Mouse (Mus musculus) gastrocnemius, postnatal 14 days (tissue): ENCODE data around the gene Ccdc8. TPM values are rescaled to one million over a fixed set of nuclear protein-coding genes. Genes with fewer than 3 reads are reported as not detected.
A peak's percentile ranks its signal among the peaks of the same experiment; 100 is the strongest.

Source experiments
- DNase-seq: peaks from one replicate; pipeline ENCODE4 v3.0.0; 2021; ENCODE audit warnings: mixed read lengths
- intact Hi-C: fragments of 180-260 bp; cut with DNase I; formaldehyde crosslinking; loops from one replicate; pipeline ENCODE4 v1.15.1; 2025; ENCODE audit warnings: low total_unique reads
- total RNA-seq, 2 experiments: library from RNA; stranded (reverse); gene quantifications; 2 replicates each; pipeline ENCODE4 v1.2.3; 2021

Ccdc8 gene
- total RNA-seq, 2 experiments from 2014 or later, result 5.8 to 6.5 TPM

DNA sequence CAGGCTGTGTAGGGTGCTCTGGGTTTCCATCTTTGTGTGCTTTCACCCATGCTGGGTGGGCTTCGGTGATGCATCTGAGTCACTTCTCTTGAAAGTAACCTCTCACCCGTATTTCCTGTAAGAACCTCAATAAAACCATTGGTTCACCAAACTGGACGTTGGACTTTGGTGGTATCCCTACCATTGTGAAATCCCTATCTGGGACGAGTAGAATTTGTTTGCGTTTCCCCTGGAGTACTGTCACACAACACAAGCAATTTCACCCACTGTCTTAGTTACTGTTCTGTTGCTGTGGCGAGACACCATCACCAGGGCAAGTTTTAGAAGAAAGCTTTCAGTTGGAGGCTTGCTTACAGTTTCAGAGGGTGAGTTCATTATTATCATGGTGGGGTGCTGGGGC is 24.1 kb upstream of the Ccdc8 start:
- intact Hi-C loops, result no loop called here

DNA sequence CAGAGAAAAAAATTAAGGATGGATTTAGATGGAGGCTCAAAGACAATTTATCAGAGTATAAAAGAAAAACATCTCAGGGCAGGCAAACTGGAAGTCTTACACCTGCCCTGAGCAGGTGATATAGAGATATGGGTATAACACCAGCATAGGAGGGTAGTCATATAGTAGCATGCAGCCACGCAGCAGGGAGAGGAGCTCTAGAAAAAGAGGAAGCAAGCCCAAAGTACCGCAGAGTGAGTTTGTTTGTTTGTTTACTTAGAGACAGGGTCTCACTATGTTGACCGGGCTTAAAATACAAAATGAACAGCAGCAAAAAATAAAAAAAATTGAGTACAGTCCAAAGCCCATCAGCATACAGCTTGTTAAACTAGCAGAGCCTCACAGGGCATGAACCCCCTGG is 21.3 kb upstream of the Ccdc8 start:
- intact Hi-C loops, result no loop called here
- DNase-seq, result no peak

More for the DNA sequence above, 24.1 kb upstream of the Ccdc8 start:
- no peak for DNase-seq

DNA sequence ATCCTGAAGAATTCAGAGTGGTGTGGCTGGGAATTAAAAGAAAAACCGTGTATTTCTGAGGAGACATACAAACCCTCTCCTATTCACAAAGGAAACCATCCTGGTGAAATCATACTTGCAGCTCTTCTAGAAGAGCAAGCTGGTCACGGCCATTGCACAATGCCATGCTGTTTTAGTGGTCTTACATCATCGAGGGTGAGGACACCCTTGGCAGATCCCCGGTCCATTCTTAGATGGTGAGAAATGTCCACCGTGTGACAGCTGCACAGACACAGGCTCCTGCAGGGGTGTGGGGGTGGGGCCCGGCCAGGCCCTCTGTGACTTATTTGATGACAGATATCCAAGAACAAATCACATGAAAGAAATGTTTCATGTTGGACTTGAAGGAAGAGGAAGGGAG is 18.5 kb upstream of the Ccdc8 start:
- intact Hi-C loops, result no loop called here
- peak; percentile 59 for DNase-seq

DNA sequence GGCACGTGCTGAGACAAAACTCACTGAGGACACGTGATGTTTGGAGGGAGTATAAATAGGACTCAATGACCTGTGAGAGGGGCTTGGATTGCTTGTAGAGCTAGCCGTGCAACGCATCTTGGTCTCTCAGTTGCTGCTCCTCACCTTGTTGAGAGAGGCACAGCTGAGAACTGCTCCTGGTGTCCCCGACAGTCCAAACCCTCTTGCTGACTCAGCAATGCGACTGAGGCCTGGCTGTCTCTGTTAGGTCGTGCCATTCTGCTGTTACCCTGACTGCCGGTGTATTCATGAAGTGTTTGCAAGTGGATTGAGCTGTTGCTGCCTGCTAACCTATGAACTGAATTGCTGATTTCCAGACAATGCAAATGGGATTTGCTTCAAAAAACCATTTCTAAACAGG is 16.2 kb upstream of the Ccdc8 start:
- intact Hi-C loops, result no loop called here
- no peak for DNase-seq

DNA sequence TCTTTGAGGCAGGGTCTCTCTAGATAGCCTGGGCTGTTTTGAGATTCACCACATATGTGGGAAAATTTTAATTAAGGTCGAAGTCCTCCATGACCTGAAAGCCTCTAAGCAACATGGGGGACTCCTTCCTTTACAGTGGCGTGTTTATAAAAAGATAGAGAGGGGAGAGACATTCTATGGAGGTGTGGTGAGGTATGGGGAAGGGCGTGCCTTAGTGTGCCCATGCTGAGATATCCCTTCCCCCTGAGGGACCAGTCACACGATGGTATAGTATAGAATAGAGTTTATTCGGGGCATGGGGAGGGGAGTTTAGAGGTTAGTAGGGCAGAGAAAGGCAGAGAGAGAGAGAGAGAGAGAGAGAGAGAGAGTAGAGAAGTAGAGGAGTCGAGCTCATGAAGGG is 14.3 kb upstream of the Ccdc8 start:
- DNase-seq, result no peak
- intact Hi-C loops, result no loop called here

DNA sequence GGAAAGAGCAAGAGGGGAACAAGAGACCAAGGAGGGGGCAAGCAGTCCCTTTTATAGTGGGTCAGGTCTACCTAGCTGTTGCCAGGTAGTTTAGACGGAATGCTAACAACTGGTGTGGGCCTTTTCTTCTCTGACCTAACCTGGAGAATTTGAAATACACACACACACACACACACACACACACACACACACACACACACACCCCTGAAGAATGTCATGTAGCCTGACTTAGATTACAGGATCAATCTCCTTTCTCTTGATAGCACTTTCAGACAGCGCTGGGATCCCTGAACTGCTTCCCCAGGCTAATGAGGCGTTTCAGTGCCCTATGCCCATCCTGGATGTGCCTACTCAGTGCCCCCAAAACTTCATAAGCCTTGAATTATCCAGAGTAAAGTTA is 13.9 kb upstream of the Ccdc8 start:
- intact Hi-C loops, result no loop called here
- DNase-seq, result no peak

DNA sequence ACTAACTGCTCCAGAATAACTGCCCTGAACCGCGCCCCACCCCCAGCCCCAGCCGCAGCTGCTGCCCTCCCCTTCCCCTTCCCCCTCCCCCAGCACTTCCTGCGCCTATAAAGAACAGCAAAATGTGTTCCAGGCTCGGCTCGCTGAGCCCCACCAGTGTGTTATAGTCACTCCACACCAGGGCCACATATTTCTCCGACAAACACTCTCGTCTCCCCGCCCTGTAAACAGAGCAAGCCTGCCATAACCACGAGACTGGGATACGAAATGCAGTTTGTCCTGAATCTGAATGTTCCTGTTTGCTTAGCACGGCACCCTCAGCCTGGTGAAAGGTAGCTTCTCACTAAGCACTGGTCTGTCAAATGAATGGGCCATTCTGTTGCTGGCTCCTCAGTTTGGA is 12.2 kb upstream of the Ccdc8 start:
- intact Hi-C loops, result no loop called here

DNA sequence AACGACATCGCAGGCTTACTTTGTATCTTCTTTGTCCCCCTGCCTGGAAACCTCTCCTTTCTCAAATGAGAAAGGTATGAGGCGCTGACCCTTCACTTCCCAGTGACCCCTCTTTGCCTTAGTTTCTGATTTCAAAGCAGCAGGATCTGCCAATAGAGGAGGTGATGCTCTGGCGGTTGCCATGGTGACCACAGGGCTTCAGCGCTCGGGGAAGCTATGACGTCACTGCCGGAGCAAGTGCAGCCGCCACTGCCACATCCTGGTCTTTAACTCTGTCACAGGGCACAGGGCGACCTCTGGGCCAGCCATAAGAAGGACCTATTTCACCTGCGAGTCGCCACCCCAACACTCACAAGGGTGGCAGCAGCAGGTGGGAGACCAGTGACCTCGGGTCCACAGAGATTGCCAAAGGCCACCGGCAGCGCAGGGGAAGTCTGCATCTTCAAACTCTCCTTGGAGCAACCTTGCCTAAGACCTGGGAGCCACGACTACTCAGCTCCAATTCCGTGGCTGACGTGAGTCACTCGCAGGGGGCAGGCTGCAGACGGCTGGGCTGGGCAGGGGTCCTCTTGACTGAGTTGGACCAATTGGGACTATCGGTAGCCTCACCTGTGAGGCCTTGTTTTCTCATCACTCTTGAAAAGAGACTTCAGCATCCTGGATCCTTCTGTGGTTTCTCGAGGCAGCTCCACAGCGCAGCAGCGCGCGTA is 9.5 kb upstream of the Ccdc8 start, which contains the start of gene Gm42372:
Gm42372 (plus strand) TSS at position 228 of the 710 bp plus-strand sequence.
- peak; percentile 33 for DNase-seq

More for the DNA sequence above, 12.2 kb upstream of the Ccdc8 start:
- peak; percentile 64 for DNase-seq

DNA sequence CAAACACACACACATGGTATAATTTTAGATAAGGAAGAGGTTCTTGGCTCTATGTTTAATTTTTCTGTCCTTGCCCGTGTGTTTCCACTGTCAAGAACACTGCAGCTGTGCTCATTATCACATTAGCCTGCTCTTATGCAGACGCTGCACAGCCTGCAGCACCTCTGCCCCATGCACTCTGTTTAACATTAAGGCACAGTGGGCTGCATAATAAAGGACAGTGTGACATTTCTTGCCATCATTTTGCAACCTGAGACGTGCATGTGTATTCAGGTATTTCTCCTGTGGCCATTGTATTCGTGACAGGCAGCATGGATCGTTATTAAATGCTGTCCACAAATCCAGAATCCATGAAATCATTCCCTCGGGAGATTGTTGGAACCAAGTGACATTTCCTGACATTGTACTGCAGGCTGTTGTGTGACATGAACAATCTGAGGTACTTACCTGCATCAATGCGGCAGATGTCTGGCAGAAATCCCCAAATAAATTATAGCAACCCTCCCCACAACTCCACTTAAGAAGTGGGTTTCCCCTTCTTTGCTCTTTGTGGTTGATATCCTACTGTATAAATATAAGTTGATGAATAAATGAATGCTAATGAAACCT is 4.9 kb upstream of the Ccdc8 start:
- intact Hi-C loops, result no loop called here
- no peak for DNase-seq

More for the DNA sequence above, 9.5 kb upstream of the Ccdc8 start, which contains the start of gene Gm42372:
- intact Hi-C loops, result no loop called here

DNA sequence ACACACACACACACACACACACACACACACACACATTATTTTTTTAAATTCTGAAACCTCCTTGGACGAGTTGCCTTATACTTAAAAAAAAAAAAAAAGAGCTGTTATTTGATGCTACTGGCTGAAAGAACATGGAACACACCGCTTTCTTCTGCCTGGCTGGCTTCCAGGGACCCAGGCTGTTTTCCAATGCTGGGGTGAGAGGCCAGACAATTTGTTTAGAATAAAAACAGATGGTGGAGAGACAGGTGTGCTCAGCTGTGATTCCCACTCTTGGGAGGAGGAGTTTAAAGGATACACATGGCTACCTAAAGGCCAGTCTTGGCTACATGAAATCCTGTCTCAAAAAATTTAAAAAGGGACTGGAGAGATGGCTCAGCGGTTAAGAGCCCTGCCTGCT is 4.1 kb upstream of the Ccdc8 start:
- intact Hi-C loops, result no loop called here
- DNase-seq, result peak; percentile 54

DNA sequence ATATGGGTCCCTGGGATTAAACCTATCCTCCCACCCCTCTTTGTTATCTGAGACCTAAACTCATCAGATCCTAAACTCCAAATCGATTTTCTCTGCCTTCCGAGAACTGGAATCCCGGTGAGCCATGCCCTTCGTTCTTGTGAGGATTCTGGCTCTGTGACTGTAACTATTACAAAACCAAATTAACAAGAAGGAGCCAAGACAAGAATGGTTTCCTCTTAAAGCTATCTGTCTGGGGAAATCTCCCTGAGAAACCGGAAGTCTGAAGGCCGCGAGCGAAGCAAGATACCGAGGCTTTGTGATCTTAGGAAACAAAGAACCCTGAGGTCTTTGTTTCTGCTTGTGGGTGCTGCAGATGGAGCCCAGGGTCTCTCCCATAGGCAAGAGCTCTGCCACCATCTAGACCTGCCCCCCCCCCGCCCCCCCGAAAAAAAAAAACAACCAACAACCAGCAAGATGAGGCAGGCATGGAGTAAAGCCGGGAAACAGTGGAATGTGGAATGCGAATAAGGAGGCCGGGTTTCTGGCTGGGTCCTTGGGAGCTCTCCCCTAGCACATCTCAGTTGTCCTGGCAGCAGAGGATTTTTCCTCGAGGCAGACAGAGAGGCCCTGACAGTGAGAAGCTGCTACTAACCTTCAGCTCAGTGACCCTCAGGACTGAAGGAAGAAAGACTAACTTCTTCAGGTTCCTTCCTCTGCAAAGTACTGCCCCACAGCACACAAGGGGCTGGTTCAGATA is 2.3 kb upstream of the Ccdc8 start:
- DNase-seq, result peak; percentile 32
- intact Hi-C loops, result no loop called here

DNA sequence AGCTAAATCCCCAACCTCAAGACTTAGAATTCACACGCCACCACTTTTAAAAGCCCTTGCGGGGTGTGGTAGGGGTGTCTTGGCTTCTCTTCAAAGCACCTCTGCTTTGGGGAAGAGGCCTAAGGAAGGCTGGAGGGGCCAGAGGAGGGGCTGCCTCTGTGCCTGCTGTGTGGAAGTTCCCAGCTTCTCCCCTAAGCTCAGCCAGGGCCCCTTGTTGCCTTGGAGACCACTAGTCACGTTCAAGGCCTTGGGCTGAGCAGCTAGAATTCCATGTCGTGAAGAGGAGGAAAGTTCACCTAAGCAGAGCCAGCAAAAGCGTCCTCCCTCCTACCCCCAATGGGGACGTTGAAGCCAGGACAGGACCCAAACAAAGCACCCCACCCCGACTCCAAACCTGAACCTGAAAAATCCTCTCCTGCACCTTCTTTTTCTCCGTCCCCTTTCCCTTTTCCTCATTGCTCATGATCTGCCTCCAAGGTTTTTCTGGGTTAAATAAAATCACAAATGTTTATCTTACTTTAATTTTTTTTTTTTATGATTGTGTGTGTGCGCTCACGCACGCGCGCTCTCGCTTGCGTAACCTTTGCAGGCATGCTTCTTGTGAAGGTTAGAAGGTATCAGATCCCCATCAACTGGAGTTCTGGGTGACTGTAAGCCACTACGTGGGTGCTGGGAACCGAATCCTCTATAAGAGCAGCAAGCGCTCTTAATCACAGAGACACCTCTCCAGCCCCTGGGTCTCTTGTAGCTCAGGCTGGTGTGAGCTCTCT is 642 bp upstream of the Ccdc8 start:
- DNase-seq, result no peak
- intact Hi-C loops, result no loop called here

DNA sequence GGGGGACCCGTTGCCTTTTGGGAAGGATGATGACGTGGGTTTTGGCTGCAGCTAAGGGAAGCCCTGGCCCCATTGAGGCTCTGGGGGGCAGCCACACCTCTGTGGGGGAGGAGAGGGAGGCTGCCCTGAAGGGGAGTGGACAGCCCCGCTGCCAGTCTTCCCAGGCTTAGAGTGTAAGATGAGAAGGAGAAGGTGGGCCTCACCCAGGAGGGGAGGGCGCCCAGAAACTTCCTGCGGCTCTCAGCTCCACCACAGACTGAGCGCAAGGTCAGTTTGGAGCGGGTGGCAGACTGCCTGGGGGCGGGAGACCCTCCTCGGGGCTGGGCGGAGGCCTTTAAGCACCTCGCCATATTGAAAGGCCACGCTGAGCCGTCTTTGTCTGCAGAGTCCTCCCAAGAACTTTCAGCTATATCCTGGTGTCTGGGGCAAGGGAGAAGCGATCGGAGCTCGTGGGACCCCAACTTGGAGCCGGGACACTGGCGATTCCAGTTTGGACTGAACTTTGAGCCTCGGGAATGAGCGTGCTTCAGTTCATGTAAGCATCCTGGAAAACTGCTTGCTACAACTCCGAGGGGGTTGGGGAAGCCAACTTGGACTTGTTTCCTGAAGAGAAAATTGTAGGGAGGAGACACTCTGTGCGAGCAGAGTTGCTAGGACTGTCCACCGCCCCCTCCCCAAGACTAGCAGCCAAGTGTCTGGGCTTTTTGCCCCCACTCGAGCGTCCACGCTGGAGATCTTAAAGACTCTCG is 1.3 kb downstream of the Ccdc8 start:
- DNase-seq, result peak; percentile 89
- intact Hi-C loops, result no loop called here

DNA sequence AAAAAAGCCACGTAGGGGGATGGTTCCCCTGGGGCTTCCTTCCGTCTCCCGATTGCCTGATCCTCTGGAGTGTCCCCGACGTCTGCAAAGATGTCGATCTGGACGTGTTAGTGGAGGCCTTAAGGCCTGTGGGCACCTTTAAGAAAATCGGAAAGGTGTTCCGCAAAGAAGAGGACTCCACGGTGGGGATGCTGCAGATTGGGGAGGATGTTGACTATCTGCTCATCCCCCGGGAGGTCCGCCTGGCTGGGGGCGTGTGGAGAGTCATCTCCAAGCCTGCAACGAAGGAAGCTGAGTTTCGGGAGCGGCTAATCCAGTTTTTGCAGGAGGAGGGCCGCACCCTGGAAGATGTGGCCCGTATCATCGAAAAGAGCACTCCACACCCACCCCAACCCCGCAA is 1.9 kb downstream of the Ccdc8 start:
- DNase-seq, result no peak
- intact Hi-C loops, result no loop called here

DNA sequence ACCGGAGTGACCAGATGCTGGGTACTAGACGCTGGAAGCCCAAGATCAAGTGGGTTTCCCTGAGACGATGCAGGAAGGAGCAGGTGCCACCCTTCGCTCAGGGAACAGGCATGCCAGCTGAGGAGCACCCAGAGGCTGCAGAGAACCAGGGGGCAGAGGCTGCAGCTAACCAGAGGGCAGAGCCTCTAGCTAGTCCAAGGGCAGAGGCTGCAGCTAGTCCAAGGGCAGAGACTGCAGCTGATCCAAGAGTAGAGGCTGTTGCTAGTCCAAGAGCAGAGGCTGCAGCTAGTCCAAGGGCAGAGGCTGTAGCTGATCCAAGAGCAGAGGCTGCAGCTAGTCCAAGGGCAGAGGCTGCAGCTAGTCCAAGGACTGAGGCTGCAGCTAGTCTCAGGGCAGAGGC is 2.8 kb downstream of the Ccdc8 start:
- intact Hi-C loops, result no loop called here
- DNase-seq, result no peak

DNA sequence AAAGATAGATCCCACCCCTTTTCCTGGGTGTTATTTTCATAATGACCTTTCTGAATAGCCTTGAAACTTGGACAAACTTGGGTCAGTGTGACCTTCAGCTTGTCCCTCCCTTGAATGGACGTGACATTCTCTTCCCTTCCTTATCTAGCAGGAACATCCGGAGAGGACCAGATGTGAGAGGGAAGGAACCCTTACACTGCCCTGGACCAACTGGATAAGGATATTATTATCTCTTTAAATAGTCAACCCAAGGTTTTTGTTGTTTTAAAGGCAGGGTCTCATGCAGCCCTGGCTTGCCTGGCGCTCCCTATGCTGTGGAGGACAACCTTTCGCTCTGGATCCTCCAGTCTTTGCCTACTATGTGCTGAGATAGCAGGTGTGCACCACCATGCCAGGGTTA is 6.7 kb downstream of the Ccdc8 start:
- intact Hi-C loops, result no loop called here

DNA sequence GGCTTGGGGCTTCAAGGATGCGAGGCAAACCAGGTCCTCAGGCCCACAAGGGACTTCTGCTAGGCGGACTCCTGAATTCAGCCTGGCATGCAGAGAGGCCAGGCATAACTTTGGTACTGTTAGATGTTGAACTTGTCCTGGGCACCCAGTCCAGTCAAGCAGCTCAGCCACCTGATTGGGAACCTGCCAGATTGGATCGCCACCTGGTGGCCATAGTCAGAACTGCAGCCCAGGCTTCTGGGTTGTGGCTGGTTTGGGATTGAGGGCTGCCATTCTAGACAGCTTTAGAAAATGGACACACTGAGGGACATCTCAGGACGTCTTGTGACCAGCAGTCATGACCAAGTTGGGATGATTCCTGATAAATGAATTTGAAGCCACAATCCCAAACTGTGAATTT is 7.1 kb downstream of the Ccdc8 start:
- peak; percentile 80 for DNase-seq
- intact Hi-C loops, result loop anchor here (2.0 kb wide), 2 partner anchors 49 to 69 kb away; no protein-coding TSS in a partner anchor

More for the DNA sequence above, 6.7 kb downstream of the Ccdc8 start:
- DNase-seq, result no peak

DNA sequence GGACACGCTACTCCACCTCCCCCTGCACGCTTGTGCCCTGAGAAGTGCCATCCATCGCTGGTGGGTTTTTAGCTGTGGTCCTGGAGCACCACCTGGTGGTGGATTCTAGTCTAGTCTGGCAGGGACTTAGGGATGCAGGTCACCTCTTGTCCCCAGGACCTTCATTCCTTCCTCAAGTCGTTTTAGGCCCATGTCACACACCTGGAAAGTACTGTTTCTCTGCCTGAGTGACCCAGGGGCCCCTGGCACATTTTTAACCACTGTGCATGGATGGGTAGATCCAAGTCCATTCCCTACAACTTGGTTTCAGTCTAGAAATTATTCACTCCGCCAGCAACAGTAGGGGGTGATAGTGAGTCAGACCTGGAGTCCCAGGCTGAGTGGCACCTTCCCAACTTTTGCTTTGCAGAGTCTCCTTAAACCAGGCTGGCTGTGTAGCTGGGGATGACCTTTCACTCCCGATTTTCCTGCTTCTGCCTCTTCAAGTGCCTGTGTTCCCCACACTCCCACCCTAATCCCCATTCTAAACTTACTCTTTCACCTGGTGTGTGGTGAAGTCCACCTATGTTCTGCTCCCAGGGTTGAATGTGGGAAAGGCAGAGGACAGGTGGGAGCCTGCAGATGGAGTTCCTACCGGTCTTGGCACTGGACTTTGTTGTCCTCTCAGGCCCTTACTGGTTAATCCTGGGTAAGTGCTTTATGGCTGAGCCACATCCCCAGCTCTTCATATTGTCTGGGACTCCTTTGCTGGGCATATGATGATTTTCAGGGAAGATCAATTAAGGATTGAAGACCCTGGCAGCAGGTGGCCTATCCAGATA is 10.1 kb downstream of the Ccdc8 start:
- intact Hi-C loops, result no loop called here
- peak; percentile 82 for DNase-seq
